Mouse (Mus musculus) liver, adult 2 months (tissue): ENCODE data around the gene Rln3.

Experiments used
- CTCF ChIP-seq: fragments of 200-500 bp; IDR thresholded peaks from 2 replicates; pipeline ENCODE4 v1.5.1; 2011; ENCODE audit warnings: low read depth, low read length, control low read depth
- POLR2A ChIP-seq: fragments of 200-500 bp; IDR thresholded peaks from 2 replicates; pipeline ENCODE4 v1.6.1; 2011; ENCODE audit warnings: low read length, control low read depth; ENCODE audit not compliant: insufficient read depth; ENCODE audit errors: extremely low read depth

DNA sequence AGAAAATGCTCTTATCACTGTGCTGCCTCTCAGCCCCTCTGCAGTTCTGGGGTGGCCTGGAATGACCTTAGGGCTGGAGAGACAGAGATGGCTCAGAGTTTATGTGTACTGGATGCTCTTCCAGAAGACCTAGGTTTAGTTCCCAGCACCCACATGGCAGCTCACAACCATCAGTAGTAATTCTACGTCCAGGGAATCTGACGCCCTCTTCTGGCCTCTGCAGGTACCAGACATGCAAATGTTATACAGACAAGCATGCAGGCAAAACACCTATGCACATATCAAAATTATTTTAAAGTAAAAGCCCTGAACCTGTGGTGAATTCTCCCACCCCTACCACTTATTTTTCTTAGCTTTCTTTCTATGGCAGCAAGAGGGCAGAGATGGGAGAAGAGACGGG, 1.7 kb upstream of the Rln3 start:
- TF ChIP-seq CTCF, result no peak
- TF ChIP-seq POLR2A, result no peak
